Mouse (Mus musculus) heart, embryonic 11.5 days (tissue): Measurements from ENCODE around the gene Rassf1. TPM values are rescaled to one million over a fixed set of nuclear protein-coding genes. Genes with fewer than 3 reads are reported as not detected.

Experiments
- ATAC-seq: fragments of 200-750 bp; cut with Nextera tagmentation; replicated peaks from 2 replicates; pipeline ENCODE4 v1.8.0; 2017; ENCODE audit warnings: moderate library complexity; ENCODE audit not compliant: insufficient number of reproducible peaks, low FRiP score, low TSS enrichment
- H3K27ac ChIP-seq: fragments of 300-500 bp; sonication (generic); 2 replicates; pipeline ENCODE4 v1.5.1; 2014; ENCODE audit warnings: mild to moderate bottlenecking, low read depth, low read length
- H3K27me3 ChIP-seq: fragments of 300-500 bp; sonication (generic); 2 replicates; pipeline ENCODE4 v1.6.1; 2014; ENCODE audit warnings: mild to moderate bottlenecking, low read length, mixed read lengths; ENCODE audit not compliant: control insufficient read depth, insufficient read depth
- H3K36me3 ChIP-seq: fragments of 300-500 bp; sonication (generic); 2 replicates; pipeline ENCODE4 v1.6.1; 2014; ENCODE audit warnings: mild to moderate bottlenecking, low read length, moderate library complexity, mixed read lengths; ENCODE audit not compliant: control insufficient read depth, insufficient read depth
- H3K4me1 ChIP-seq: fragments of 300-500 bp; sonication (generic); 2 replicates; pipeline ENCODE4 v1.6.1; 2014; ENCODE audit warnings: low read length; ENCODE audit not compliant: control insufficient read depth, insufficient read depth
- H3K4me2 ChIP-seq: fragments of 300-500 bp; sonication (generic); 2 replicates; pipeline ENCODE4 v1.6.1; 2014; ENCODE audit warnings: mild to moderate bottlenecking, moderate library complexity
- H3K4me3 ChIP-seq: fragments of 300-500 bp; sonication (generic); 2 replicates; pipeline ENCODE4 v1.5.1; 2014; ENCODE audit warnings: low read depth, low read length
- H3K9ac ChIP-seq: fragments of 300-500 bp; sonication (generic); 2 replicates; pipeline ENCODE4 v1.6.1; 2014; ENCODE audit warnings: mild to moderate bottlenecking, low read depth, low read length, moderate library complexity
- H3K9me3 ChIP-seq: fragments of 300-500 bp; sonication (generic); replicated peaks from 2 replicates; pipeline ENCODE4 v1.6.1; 2016; ENCODE audit warnings: low read length; ENCODE audit not compliant: control insufficient read depth
- WGBS: fragments of 180-500 bp; shearing (Covaris S2); extraction: QIAGEN DNeasy Blood & Tissue Kit; methylation state at CpG from one replicate; pipeline ENCODE4 v1.1.7; 2014; ENCODE audit not compliant: insufficient replicate concordance; 5-methylcytosine and 5-hydroxymethylcytosine counted together
- polyA plus RNA-seq: library from polyadenylated mRNA; unstranded; fragments of >200 nt; fragmentation: Nextera tagmentation; extraction: Ambion mirVana; gene quantifications from 2 replicates; pipeline ENCODE4 v1.2.1, GENCODE M21; 2014

Rassf1 gene
- polyA plus RNA-seq, 1 experiment from 2014 or later: 38.9 TPM

DNA sequence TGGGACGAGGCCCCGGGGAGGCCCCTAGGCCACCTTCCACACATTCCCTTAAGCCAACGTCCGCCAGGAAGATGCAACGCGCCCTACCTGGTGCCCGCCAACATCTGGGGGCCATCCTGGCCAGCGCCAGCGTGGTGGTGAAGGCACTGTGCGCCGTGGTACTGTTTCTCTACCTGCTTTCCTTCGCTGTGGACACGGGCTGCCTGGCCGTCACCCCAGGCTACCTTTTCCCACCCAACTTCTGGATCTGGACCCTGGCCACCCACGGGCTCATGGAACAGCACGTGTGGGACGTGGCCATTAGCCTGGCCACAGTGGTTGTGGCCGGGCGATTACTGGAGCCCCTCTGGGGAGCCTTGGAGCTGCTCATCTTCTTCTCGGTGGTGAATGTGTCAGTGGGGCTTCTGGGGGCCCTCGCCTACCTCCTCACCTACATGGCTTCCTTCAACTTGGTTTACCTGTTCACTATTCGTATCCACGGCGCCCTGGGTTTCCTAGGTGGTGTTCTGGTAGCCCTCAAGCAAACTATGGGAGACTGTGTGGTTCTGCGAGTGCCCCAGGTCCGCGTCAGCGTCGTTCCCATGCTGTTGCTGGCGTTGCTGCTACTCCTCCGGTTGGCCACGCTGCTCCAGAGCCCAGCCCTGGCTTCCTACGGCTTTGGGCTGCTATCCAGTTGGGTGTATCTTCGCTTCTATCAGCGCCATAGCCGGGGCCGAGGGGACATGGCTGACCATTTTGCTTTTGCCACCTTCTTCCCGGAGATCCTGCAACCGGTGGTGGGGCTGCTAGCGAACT, 16.8 kb upstream of the Rassf1 start:
- Histone ChIP-seq H3K27me3 (peaks cover 4% of the 10 kb centered on the region; the same call in 1 of the 2 replicates), H3K9me3 (no peaks in the 10 kb centered on the region), H3K9ac (peak overlapping the region; percentile 94), H3K27ac (peak overlapping the region; percentile 64), H3K36me3 (0 out of 2 replicates have a peak, but pooled peaks cover 8% of the 10 kb centered on the region), H3K4me3 (peak overlapping the region; percentile 92), H3K4me2 (peak overlapping the region; percentile 93), H3K4me1 (peaks cover 25% of the 10 kb centered on the region)
- ATAC-seq: 0 out of 2 replicates have a peak, but pooled peaks have one; percentile 14
- under 1% methylated on average over 40 of the region's 40 CpGs for WGBS

- peaks cover 40% of the 10 kb centered on the region for H3K4me1 ChIP-seq
- no peak for ATAC-seq
- H3K9me3 ChIP-seq: no peaks in the 10 kb centered on the region
- H3K4me3 ChIP-seq: no peak overlapping the region
- 95% methylated on average over 7 of the region's 7 CpGs for WGBS
- no peak overlapping the region for H3K9ac ChIP-seq
- H3K27ac ChIP-seq: no peak overlapping the region
- H3K4me2 ChIP-seq: no peak overlapping the region
- H3K27me3 ChIP-seq: no peaks in the 10 kb centered on the region
- 0 out of 2 replicates have a peak, but pooled peaks cover 9% of the 10 kb centered on the region for H3K36me3 ChIP-seq
Observed at GRCm38 (mm10) chr9:107538231-107538630, 13.1 kb upstream of the Rassf1 start.

GRCm38 (mm10) chr9:107538711-107539110, 12.6 kb upstream of the Rassf1 start:
- WGBS: 94% methylated on average over 3 of the region's 3 CpGs
- no peak for ATAC-seq

DNA sequence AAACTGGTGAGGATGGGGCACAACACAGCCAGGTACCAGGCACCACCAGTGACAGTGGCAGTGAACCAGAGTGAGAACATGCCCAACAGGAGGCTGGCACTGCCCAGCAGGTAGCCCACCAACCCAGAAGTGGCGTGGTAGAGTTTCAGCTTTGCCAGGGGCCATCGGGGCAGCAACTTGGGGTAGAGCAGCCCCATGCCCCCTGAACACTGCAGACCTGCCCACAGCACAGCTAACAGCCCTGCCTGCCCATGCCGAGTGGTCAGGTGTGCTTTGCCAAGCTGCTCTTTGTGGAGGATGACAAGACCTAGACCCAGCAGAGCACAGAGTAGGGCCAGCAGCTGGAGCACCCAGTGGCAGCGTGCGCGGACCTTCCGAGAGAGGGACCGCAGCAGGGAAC, 11.4 kb upstream of the Rassf1 start:
- H3K36me3 ChIP-seq: 0 out of 2 replicates have a peak, but pooled peaks cover 9% of the 10 kb centered on the region
- WGBS: 91% methylated on average over 8 of the region's 8 CpGs
- no peak overlapping the region for H3K27ac ChIP-seq
- H3K9ac ChIP-seq: no peak overlapping the region
- H3K27me3 ChIP-seq: no peaks in the 10 kb centered on the region
- H3K4me2 ChIP-seq: no peak overlapping the region
- H3K9me3 ChIP-seq: no peaks in the 10 kb centered on the region
- H3K4me1 ChIP-seq: peaks cover 40% of the 10 kb centered on the region
- H3K4me3 ChIP-seq: no peak overlapping the region
- no peak for ATAC-seq

More at GRCm38 (mm10) chr9:107538711-107539110, 12.6 kb upstream of the Rassf1 start:
- Histone ChIP-seq H3K9me3 (no peaks in the 10 kb centered on the region), H3K4me1 (peaks cover 40% of the 10 kb centered on the region), H3K9ac (no peak overlapping the region), H3K36me3 (0 out of 2 replicates have a peak, but pooled peaks cover 9% of the 10 kb centered on the region), H3K27ac (no peak overlapping the region), H3K4me2 (no peak overlapping the region), H3K27me3 (no peaks in the 10 kb centered on the region), H3K4me3 (no peak overlapping the region)

DNA sequence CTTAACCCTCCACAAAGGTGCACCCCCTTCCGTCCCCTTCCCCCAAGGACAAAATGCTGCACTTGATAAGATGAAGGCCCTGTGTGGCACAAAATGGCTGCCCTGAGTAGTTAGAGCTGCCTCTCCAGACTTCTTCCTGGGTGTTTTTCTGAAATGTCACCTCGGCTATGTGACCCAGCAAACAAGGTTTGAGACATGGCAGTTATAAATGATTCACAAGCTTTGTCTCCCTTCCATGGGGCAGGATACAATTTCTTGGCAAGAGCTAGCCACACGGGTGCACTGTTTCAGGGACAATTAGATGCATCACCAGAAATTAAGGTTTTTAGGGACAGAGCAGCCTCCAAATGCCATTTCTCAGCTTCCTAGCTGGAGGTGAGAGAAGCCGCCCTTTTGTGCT, 10.9 kb upstream of the Rassf1 start:
- no peak for ATAC-seq
- Histone ChIP-seq H3K4me1 (peaks cover 36% of the 10 kb centered on the region), H3K9ac (no peak overlapping the region), H3K27me3 (no peaks in the 10 kb centered on the region), H3K36me3 (0 out of 2 replicates have a peak, but pooled peaks cover 9% of the 10 kb centered on the region), H3K9me3 (no peaks in the 10 kb centered on the region), H3K4me2 (no peak overlapping the region), H3K27ac (no peak overlapping the region), H3K4me3 (no peak overlapping the region)
- WGBS: 74% methylated on average over 4 of the region's 4 CpGs

DNA sequence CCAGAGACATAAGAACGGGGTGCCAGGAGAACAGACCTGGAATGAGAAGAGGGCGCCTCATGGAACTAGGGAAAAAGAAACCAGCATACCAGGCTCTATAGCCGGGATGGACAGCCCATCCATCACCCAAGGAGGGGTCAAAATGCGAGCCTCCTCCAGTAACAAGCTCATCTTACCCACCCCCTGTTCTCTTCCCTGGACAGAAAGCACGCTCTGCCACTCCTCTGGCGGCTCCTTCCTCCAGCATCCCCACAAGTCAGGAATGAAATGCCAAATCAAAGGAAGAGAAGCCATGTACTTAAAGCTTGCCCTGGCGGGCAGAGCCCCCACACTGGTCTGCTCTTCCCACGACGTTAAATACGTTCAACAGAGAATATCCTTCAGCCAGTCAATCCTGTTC, 10.3 kb upstream of the Rassf1 start:
- Histone ChIP-seq H3K4me1 (peaks cover 30% of the 10 kb centered on the region), H3K4me2 (peak overlapping the region; percentile 73), H3K27ac (no peak overlapping the region), H3K9me3 (no peaks in the 10 kb centered on the region), H3K27me3 (no peaks in the 10 kb centered on the region), H3K36me3 (0 out of 2 replicates have a peak, but pooled peaks cover 9% of the 10 kb centered on the region), H3K4me3 (peak overlapping the region; percentile 60), H3K9ac (peak overlapping the region; percentile 11; the same call in 1 of the 2 replicates)
- WGBS: 36% methylated on average over 10 of the region's 10 CpGs
- no peak for ATAC-seq

- peak within 1 kb of the TSS; percentile 67 for H3K9ac ChIP-seq
- peak; percentile 81 for ATAC-seq
- H3K27ac ChIP-seq: no peak within 1 kb of the TSS
- WGBS: under 1% methylated on average over 46 of the region's 46 CpGs
- H3K4me2 ChIP-seq: peak within 1 kb of the TSS; percentile 73
- no peaks in the 10 kb centered on the region for H3K27me3 ChIP-seq
- peak within 1 kb of the TSS; percentile 60 for H3K4me3 ChIP-seq
- peaks cover 23% of the 10 kb centered on the region for H3K4me1 ChIP-seq
- H3K9me3 ChIP-seq: no peaks in the 10 kb centered on the region
- H3K36me3 ChIP-seq: 0 out of 2 replicates have a peak, but pooled peaks cover 9% of the 10 kb centered on the region
Observed at GRCm38 (mm10) chr9:107541474-107542351, 9.6 kb upstream of the Rassf1 start, which contains the start of the genes Cyb561d2 and Nprl2. Gene Cyb561d2 (minus strand): TSS chr9:107542193. Gene Nprl2 (plus strand): TSS chr9:107542226.

GRCm38 (mm10) chr9:107542352-107542686, 9.0 kb upstream of the Rassf1 start:
- Histone ChIP-seq H3K4me2 (peak overlapping the region; percentile 73), H3K4me1 (peaks cover 22% of the 10 kb centered on the region), H3K27me3 (no peaks in the 10 kb centered on the region), H3K27ac (no peak overlapping the region), H3K9ac (peak overlapping the region; percentile 67), H3K9me3 (no peaks in the 10 kb centered on the region), H3K36me3 (0 out of 2 replicates have a peak, but pooled peaks cover 9% of the 10 kb centered on the region), H3K4me3 (peak overlapping the region; percentile 60)
- 1% methylated on average over 11 of the region's 11 CpGs for WGBS
- ATAC-seq: no peak; the same call in 1 of the 2 replicates
